Mouse (Mus musculus) layer of hippocampus, adult 9-11 months (tissue): ENCODE measurements around the gene Rgma.

ENCODE experiments used
- DNase-seq: peaks from one replicate; pipeline ENCODE4 v3.0.0; 2022

Rgma gene

DNA sequence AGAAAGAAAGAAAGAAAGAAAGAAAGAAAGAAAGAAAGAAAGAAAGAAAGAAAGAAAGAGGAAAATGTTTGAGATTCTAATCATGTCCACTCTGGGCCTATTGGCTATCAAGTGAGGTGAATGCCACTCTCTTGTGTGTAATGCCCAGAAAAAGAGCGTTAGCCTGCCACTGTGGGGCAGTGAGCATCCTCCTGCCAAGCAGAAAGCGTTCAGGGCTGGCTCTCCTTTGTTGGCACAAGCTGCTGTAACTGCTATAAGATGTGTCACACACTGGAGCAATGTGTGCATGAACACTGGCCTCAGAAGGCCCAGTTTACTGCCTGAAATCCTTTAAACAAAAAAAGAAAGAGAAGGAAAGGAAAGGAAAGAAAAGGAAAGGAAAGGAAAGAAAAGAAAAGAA lies 26.8 kb downstream of the Rgma start:
- DNase-seq, result no peak

DNA sequence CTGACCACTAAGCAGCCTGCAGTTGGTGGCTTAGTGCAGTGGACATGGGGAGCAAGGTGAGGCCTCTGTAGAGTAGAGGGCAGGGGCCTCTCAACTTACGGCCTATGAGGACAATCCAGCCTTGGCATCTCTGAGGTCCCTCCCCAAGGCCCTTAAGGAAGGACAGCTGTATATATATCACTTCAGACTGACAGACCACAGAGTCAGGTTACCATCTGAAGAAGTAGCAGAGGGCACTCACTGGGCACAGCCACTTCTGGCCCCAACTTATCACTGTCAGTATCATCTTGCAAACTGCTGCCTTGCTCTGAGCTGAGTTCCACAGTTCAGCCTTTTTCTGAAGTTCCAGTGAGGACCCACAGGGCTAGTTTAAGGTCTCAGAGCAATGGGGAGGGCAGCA lies 27.4 kb downstream of the Rgma start:
- no peak for DNase-seq

DNA sequence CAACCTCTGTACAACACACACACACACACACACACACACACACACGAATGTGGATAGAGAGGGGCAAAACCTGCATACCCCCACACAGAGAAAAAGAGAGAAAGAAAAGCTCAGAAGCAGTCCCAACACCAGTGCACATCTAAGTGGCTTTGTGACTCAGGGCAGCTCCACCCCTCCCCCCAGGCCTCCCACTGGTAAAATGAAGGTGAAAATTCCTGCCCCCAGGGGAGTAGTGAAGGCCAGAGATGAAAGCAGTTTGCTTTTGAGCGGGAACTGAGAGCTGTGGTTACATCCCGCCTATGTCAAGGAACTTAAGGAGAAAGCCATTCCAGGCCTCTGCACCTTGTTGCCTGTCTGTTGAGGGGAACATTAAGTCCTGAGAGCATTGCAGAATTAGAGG lies 28.2 kb downstream of the Rgma start:
- DNase-seq, result no peak

DNA sequence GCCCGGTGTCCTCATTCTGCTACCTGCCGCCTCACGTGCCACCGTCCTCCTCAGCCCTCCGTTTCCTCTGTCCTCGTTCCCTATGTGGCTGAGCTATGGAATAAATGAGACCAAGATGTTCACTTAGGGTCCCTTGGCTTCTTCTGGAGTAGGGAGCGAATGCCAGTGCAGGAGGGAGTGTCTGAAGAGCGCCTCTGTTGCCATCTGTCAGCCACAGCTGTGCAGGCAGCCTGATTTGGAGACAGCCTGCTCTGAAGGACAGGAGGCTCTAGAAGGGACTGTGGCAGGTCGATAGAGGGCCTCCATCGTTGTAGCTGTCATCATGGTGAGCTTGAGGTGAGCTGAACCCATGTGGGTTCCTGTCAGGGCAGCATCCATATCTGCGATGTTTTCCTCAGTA lies 30.2 kb downstream of the Rgma start:
- no peak for DNase-seq

DNA sequence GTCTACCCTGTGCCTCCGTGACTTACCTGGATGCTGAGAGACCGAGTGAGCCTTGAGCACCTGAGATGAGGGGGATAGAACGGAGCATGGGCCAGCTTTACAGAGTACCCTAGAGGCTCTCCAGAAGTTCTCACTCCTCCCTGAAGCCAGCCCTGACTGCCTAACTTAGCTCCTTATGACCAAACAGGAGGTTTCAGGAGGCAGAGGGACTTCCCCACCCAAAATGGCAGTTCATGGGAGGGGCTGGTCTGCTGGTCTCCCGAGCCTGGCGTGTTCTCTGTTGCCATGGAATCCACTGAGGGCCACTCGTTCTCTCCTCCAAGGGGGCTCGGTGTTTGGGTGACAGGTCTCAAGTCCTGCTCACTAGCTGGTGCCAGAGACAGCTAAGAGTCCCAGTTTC lies 36.2 kb downstream of the Rgma start:
- DNase-seq, result no peak

DNA sequence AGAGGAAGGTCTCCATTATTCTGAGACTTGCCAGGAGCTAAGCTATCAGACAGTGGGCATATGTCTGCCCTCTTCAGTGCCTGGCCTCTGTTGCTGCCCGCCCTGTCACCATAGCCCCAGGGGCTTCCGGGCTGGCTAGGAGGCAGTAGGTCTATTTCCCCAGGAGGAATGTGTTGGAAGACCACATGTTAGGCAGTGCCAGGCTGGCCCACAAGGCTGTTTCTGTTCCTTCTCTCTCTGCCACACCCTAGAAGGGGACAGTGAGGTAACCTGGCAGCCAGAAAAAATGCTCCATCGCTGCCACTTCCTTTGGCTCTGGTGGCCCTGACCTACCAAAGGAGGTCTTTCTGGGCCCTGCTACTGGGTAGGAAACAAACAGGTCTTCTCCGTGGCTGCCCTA lies 36.7 kb downstream of the Rgma start:
- DNase-seq, result no peak

DNA sequence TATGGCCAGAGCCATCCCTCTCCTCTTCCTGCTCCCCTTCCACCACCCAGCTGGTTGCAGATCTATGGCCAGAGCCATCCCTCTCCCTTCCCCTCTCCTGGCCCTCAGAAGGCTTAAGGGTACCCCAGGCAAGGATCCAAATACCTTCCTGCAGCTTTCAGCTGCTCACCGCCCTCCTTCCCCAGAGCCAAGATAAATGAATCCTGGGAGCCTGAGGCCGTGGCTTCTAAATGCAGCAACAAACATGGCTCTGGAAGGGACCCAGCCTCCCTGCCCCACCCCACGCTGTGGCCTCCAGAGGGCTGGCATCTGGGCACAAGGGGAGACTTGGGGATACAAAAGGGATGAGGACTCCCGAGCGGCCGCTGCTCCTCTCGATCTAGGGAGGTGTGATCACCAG lies 37.1 kb downstream of the Rgma start:
- no peak for DNase-seq

DNA sequence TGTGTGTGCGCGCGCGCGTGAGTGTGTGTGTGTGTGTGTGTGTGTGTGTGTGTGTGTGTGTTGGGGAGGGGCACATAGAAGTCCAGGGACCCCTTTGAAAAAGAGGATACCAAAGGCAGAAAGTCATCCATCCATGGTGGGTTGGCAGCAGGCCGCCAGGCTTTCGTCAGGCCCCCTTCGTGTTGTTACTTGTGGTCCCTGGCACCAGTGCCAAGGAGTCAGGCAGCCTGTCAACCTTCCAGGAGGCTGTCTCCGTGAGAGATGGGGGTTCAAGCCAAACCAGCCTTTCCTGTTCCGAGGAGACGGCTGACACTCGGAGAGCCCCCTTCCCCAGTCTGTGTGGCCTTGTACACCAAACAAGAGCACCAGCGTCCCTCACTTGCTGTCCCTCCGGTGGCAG lies 38.9 kb downstream of the Rgma start:
- no peak for DNase-seq

DNA sequence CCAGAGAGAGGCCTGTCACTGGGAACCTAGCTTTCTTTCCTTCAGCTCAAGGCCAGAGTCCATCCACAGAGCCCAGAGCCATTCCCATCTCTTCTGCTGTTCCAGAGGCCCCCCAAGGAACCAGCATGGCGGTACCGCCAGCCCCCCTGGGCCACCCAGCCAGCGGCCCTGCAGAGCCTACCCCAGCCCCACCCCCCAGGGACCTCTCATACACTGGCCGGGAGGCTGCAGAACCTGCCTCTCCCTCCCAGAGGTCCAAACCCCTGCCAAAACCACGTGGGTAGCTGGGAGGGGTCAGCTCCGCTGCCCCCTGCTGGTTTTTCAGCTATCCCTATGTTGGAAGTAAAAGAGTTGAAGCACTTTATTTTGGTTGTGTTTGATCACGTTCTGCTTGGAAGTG lies 44.1 kb downstream of the Rgma start:
- no peak for DNase-seq

DNA sequence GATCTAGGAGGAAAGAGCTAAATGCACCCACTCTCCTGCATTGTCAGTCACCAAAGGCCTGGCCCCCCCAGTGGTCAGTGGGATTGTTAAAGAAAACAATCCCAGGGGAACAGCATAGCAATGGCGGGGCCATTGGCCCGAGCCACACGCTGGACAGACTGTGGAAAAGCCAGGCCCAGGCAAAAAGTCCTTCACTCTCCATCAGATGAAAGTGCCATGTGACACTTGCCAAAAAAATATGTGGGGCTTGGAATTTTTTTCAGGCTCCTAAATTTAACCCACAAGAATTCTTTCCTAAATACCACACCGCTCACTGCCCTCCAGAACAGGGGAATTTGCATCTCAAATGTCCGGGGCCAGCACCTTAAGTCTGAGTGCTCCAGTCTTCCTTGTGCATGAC lies 45.5 kb downstream of the Rgma start:
- no peak for DNase-seq

DNA sequence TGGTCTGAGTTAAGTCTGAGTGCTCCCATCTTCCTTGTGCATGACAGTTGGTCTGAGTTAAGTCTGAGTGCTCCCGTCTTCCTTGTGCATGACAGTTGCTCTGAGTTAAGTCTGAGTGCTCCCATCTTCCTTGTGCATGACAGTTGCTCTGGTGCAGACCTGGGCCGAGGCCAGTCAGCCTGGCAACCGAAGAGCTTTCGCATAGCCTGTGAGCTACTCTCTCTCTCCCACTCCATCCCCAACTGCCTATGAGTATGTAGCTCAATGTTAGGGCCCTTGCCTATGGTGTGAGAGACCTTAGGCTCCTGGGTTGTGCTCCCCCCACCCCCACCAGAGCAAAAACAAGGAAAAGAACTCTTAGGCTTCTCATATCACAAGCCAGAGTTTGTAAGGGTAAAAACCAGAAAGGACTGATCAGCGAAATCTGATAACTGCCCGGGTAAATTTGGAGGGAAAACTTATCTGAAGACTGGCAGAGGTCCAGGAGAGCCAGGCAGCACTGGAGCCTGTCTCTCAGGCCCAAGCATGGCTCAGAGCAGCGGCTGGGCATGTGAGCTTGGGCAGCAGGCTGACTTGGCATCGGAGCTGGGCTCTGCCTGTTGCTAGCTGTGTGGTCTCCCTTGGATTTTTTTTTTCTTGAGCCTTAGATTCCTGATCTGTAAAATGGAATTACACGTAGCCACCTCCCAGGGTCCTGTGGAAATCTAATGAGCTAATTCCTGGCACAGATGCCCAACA lies 46.1 kb downstream of the Rgma start:
- DNase-seq, result no peak

DNA sequence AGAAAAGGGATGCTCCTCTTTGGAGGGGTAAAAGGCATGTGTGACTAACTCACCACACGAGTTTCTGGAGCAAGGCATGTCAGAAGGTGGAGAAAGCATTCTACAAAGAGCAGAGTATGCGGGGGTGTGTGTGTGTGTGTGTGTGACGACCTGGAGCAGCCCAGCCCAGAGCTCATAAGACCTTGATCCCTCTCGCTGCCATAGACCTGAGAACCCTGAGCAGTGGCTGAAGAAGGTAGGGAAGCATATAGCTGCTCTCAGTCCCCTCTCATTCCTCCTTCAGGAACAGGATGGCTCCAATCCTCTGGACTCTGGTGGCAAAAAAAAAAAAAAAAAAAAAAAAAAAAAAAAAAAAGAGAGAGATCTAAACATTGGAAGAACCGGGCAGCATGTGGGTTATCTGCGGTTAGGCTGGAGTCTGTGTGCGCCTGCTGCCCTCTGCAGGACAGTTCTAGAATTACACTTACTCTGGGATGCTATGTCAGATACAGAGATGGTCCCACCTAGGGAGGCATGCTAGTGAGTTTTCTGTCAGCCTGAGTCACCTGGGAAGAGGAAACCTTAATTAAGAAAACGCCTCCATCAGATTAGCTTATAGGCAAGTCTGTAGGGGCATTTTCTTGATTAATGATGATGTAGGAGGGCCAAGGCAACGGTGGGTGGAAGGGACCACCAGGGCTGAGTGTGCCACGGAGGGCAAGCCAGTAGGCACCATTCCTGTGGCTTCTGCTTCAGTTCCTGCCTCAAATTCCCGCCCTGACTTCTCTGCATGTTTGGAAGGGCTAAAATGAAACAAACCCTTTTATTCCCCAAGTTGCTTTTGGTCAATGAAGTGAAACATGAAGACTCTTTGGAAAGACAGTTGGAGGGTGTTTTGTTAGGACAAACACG lies 47.2 kb downstream of the Rgma start:
- peak; percentile 90 for DNase-seq

DNA sequence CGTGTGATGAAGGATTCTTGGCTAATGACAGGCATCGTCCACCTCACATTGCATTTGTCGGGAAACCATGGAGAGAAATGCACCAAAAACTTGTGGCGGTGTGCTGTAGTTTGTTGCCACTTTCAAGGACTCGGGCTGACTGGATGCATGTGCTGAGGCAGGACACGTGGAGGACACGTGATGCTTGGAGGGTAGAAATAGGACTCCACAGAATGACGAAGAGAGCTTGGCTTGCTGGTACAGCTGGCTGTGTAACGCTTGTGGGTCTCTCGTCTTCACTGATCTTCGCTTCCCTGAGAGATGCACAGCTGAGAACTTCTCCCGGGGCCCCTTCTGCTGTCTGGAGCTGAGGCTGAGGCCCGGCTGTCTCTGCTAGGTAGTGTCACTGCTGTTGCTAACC lies 47.9 kb downstream of the Rgma start:
- DNase-seq, result peak; percentile 71

DNA sequence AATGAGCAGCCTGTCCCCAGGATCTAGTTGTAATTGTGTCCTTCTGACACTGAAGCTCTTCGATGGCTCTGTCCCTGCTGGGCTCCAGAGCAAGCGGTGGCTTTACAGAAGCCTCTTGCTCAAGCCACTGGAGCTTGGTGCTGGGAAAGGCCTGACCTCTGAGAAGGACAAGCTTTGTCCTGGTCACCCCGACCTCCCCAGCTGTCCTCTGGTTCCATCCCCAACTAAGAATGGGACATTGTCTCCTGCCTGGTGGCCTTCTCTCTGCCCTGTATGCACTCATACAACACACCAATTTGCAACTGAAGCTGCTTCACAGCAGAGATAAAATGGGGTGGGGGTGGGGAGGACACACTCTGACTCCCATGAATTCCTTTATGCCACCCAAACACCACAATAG lies 48.9 kb downstream of the Rgma start:
- DNase-seq, result peak; percentile 82

DNA sequence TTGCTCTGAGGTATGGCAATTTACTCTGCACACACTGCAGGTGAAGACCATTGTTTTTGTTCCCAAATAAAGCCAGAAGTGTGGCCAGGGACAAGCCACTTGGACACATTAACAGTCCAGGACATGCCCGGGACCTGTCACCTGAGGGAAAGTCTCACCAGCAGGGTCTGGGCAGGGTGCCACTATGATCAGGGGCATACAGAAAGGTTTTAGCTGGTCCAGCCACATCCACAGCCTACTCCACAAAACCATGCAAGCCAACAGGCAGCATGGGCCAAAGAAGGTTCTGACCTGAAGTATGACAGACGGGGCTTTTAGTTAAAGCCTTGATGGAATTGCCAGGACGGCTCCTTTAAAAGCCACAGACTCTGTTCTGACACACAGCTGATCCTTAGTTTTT lies 49.4 kb downstream of the Rgma start:
- no peak for DNase-seq

DNA sequence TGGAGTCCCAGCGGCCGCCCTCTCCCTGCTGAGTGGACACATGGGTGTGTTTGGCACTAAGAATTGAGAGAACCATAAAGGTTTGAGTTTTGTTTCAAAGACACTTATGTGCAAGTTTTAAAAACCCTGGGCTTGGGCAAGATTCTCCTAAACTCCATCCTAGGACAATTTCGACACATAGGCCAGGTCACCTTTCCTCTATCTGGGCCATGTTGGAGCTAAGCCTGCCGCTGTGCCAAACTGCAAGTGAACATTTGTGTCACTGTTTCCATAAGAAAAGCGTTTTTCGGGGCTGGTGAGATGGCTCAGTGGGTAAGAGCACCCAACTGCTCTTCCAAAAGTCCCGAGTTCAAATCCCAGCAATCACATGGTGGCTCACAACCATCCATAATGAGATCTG lies 50.1 kb downstream of the Rgma start:
- DNase-seq, result no peak

DNA sequence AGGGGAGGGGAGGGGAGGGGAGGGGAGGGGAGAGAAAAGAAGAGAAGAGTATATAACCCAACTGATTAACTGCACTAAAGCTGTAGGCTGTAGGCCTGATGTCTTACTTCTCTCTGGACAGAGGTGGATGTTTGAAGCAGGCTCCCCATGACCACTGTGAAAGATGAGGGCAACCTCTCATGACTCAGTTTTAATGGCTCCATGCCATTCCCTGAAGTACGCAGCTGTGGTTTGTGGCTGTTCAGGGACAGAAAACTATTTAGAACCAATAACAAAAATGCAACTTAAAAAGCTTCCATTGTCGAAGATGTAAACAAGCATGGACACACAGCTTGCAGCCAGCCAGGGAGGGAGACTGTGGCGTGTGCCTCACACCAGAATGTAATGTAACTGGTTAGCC lies 50.9 kb downstream of the Rgma start:
- no peak for DNase-seq

DNA sequence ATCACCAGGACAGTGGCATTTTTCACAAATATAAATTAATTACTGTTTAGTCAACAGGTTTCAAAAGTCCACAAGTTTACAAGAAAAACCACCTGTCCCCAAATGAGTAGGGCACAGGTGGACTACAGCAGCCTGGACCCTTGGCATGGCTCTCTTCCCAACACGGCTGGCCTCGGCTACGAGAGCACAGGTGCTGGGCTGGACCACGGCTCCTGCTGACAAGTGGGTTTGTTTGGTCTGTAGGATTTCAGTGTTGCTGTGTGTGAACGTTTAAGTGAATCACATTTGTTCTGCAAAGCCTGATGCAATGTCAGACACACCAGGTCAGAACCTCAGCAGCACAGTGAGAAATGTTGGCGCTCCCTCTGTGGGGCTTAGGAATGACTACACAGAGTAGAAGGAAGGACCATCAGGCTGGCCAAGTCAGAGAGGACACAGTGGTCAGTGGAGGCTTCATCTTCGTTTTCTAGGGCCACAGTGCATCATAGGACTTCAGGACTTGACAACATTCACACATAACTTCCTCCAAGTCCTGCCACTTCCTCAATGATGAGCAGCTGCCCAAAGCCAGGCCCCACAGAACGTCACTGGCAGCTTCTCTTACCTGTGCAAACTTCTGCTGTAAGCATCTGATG lies 51.6 kb downstream of the Rgma start:
- no peak for DNase-seq

DNA sequence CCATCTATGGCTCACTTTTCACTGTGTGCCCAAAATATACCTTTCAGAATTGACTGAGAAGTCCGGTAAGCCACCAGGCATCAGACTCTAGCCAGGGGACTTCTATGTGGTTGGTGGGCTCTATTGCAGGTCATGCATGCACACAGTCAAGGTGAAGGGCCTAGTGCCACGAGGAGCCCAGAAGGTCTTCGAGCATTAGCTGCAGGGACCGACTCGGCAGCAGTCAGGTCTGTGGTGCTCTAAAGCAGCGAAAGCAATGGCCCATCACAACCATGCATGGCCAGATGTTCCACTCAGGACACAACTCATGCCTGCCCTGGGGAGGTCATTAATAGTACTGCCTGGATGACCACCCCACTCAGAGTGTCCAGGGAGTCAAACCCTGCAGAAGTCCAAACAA lies 52.5 kb downstream of the Rgma start:
- no peak for DNase-seq

DNA sequence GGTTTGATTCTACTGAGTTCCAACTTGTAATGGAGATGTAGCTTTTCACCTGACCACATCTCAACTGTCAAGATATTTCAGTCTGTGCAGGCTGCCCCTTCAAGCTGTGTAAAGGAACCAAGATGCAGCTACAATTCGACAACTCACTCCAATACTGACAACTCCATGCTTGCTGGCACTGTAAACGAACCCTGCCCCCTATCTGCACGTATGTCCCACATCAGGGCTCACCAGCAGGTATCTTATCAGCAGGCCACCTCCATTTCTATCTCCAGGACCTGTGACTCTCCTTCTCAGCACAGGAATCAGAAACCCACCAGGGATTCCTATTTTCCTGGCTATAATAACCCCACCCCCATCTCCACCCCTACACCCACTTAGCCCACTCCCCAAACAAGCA lies 53.2 kb downstream of the Rgma start:
- DNase-seq, result no peak

DNA sequence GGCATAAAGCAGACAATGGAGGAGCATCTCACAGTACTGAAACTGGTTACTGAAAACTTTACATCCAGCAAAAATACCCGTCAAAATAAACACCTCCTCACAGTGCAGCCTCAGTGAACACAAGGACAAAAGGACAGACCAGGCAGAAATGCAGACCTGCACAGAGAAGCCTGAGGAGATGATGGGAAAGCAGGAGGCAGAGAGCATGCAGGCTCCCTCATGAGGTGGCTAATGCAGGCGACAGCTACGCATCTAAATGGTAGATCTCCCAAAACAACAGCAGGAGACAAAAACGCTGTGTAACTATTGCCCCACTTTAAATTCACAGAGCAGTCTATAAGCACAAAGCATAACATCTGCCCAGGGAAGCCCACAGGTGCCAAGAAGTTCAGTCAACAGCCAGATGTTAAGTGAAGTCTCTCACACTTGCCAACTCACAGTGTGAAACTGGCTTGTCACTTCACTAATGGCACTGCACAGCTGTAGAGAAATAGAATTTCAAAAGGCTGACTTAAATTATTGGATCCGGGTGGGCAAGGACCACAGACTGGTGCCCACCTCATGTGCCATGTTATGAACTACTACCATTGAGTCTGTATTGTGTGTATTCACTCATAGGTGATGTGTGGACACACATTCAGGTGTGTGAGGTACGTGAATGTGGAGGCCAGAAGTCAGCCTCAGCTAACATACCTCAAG lies 58.5 kb downstream of the Rgma start:
- DNase-seq, result no peak

DNA sequence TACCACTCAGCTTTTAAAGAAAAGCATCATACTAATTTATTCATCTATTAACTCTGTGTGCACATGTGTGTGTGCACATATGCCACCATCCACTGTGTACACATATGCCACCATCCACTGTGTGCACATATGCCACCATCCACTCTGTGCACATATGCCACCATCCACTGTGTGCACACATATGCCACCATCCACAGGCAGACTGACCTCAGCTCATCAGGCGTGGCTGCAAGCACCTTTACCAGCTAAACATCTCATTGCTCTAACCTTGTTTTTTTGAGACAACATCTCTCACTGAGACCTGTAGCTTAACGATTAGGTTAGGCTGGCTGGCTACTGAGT lies 59.0 kb downstream of the Rgma start:
- DNase-seq, result no peak

DNA sequence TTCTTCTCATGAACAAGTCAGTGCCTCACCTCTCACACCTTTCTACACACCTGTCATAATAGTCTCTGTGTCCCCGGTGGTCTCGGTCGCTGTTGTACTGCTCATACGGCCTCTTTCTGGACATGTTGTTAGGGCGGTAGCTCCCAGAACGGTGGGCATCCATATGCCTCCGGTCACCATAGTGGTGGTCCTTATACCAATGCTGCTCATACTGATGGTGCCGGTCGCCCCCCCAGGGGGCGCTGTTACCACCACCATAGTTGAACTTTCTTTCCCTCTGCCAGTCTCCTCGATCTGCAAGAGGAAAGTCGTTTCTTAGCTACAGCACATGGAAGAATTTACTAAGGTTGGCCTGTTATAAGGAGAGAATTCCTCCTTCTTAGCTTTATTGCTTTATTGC lies 60.4 kb downstream of the Rgma start:
- no peak for DNase-seq

DNA sequence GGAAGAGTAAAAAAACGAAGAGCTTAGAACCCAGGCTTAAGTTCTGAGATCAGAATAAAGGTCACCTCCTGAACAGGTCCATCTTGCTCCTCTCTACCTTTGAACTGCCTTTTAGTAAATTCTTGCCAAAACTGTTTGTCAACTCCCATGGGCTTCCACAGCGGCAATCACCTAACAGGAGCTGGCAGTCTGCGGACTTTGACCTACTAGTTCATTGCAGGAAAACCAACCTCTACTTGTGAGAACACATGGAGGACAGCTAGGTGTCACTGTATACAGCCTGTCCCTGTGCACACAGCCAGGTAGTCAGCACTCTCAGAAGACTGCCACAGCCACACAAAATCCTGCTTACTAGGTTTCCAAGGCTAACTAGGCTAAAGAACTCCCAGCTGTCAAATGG lies 66.5 kb downstream of the Rgma start:
- DNase-seq, result no peak
